Mouse (Mus musculus) Muller cell, postnatal 12 days (primary cell): ENCODE results near the gene Fip1l1.

Experiments
- DNase-seq: peaks from one replicate; pipeline ENCODE4 v3.0.0-alpha.2; 2015; ENCODE audit errors: inconsistent ontology term

Gene Fip1l1

DNA sequence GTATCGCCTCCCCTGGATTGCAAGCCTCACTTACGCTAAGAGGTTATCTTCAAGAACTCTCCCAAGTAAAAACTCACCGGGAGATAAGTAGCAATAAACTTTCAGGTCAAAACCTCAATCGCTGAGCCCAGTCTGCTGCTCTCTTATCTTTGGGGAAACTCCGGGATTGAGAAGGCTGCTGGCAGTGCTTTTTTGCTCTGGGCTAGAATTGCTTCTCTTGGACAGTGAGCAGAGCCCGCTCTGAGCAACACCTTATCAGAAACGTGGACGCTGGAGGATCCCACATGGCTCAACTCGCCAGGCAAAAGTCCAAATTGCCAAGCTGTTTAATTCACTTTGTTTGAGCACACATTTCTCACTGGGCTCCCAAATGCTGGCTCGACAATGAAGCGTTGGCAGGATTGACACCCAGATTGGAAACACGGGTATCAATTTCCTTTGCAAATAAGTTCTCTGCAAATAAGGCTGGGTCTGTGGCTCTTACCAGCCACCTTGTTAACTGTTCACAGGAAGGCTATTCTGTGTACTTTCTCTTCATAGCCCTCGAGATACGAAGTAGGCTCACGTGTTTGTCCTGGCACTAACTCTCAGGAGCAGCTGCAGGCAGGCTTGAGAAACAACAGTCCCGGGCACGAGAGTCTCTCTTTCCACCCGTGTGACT lies 78.4 kb downstream of the Fip1l1 start:
- DNase-seq: no peak

DNA sequence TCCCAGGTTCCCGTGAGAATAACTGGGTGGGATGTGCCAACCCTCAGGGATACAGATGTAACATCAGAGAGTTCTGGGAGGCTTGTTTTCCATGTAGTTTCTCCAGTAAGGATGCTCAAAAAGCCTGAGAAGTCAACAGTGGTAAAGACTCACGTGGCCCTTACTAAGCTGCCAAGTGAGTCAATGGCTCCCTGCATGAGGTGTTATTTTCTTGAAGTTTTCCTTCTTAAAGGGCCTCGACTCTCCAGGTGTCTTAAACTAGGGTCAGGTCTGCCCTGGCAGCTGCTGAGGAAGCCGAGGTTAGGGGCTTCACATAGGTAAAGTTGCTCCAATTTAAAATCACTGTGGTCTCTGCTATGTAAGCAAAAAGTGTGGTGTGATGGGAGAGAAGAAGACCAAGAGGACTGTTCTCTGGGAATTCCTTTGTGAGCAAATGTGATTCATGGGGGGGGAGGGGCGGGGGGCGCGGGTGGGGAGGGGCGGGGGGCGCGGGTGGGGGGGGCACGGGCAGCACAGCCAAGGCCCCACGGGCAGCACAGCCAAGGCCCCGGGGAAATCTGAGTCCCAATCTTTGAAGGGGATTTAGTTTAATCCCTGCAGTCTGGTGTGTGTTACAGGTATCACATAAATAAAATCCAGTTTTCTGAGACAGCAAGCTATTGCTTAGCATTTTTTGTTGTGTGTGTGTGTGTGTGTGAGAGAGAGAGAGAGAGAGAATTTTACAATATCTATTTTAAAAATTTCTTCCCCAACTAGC lies 82.7 kb downstream of the Fip1l1 start:
- DNase-seq: no peak

DNA sequence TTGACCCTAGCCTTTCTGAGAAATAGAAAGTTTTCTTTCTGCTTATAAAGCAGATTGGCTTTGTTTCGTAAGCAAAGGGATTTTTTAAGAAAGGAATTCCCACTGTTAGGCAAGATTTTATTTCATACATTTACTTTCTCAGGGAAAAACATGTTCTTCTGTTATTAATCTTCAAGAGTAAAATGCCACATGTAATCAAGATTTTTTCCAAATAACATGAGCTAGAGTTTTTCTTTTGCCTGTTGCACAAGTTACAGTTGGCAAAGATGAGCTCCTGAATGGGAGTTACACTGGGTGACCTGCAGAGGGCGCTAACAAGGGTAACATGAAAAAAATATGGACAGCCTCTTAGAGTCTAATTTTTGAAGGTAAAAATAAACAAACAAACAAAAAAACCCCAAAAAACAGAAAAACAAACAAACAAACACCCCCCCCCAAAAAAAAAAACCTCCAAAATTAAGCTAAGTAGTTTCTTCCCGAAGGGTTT lies 83.4 kb downstream of the Fip1l1 start:
- DNase-seq: no peak

- DNase-seq: no peak
Measured at GRCm38 (mm10) chr5:74621691-74622470, 86.6 kb downstream of the Fip1l1 start.

DNA sequence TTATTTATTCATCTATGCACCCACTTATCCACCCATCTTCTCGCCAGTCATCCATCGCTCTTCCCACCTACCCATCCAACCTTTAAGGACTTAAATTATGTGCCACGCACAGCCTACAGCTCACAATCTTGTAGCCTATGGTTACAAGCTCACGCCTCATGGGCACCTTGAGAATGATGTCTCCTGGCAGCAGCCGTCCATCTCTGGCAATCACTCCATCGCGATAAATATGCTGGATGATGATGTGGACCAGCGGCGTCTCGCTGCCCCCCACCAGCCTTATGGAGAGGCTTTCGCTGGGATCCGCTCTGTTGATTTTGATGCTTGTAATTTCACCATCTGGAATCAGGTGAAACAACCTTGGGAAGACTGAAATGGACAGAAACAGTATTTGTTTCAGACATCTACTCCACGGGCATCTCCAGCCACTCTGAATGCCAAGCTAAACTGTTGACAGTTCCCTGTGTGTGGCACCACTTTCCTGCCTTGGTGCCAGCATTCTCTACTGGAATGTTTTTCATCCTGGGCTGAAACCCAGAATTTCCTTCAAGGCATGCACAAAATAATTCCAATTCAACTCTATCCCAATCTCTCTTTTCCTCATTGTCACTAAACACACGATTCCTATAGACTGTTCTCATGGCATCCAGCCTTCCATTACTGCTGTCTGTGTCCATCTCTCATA lies 88.2 kb downstream of the Fip1l1 start:
- DNase-seq: no peak

GRCm38 (mm10) chr5:74624385-74624784 lies 89.1 kb downstream of the Fip1l1 start:
- no peak for DNase-seq

DNA sequence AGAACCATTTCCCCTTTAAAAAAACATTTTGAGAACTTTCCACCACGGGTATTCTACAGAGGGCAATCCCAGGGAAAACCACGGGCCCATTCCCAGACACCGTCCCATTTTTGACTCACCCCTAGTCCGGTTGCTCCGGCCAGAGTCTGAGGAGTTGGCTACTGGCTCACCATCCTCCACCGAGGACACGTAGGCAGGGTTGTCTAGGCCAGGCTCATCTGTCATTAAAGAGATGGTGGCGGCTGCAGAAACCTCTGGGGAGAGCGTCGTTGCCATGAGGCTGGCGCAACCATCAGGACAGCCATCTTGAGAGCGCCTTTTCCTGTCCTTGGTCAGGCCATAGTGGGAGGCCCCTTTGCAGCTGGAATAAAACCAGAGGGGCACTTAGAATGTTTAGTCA lies 92.8 kb downstream of the Fip1l1 start:
- DNase-seq: no peak

GRCm38 (mm10) chr5:74632369-74633114 lies 97.3 kb downstream of the Fip1l1 start:
- no peak for DNase-seq

- no peak for DNase-seq
Measured at GRCm38 (mm10) chr5:74633453-74633852, 98.2 kb downstream of the Fip1l1 start.

- DNase-seq: no peak
Measured at GRCm38 (mm10) chr5:74634391-74634790, 99.1 kb downstream of the Fip1l1 start.

DNA sequence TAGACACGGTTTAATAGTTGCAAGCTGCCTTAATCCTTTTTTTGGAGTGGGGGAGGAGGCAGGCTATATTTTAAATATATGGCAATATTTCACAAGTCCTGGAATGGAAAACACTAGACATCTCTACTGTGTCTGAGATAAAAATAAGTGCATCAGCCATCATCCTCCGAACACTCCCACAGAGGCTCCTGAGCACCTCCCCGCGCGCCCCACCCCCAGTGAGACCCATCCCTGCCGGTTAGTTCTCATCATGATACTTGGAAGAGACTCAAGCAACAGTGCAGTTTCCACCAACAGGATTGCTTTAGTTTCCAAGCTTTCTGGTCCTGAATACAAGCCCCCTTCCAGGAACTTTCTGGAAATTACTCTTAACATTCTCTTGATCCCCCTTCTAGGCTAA lies 104.3 kb downstream of the Fip1l1 start:
- DNase-seq: no peak

DNA sequence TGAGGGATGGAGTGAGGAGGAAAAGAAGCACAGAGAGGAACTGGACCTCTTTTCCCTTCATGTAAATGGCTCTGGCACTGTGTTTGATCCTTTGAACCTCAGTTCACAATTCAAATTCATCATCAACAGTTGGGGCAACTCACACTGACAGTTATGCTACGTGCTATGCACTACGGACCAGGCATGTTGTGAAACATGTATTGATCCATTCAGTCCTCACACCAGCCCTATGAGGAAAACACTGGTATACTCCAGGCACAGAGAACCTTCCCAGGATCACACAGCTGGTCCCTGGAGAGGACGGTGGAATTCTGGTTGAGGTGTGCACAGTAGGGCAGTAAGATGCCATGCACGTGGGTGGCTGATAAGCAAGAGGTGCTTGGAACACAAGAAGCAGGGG lies 105.3 kb downstream of the Fip1l1 start:
- DNase-seq: no peak

GRCm38 (mm10) chr5:74641000-74641399 lies 105.8 kb downstream of the Fip1l1 start:
- peak; percentile 21 for DNase-seq

DNA sequence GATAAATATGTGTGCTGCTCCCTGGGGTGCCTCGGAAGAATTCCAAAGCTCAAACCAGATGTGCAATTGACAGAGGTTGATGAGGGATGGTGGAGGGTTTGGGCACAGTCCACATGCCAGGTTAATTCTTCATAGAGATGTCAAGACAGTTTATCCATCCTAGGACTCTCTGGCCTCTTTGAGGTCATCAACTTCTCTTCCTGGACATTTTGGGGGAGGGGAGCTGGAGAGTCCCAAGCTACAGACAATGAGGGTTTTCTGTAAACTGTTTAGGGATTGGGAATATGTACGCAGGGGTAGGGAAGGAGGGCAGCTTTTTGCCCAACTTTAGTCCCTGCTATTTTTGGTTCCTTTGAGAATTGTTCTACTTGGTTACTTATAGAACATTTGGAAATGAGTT lies 107.0 kb downstream of the Fip1l1 start:
- no peak for DNase-seq

DNA sequence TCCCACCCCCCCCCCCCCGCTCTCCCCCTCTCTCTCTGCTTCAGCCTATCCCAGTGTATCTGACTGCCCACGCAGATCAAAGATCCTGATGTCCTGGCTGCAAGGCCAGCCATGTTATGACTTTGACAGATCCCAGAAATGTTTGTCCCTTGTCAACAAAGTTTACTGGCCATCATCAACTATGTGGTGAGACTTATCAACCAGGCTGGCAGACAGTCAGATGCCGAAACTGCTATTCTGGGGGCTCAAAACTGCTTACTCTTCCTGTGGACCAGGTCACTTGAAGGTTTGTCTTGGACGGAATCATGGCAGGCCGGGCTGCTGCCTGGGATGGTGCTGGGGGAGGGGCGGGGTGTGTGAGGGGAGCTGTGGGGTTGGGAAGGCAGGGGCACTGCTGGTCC lies 112.3 kb downstream of the Fip1l1 start:
- no peak for DNase-seq

GRCm38 (mm10) chr5:74648216-74648615 lies 113.0 kb downstream of the Fip1l1 start:
- DNase-seq: no peak
